Mouse (Mus musculus): Measurements from ENCODE around the gene Rdh16f1. TPM values are rescaled to one million over a fixed set of nuclear protein-coding genes. Genes with fewer than 3 reads are reported as not detected.
A peak's percentile ranks its signal among the peaks of the same experiment; 100 is the strongest.

The Rdh16f1 gene
- polyA plus RNA-seq, 1 experiment from 2014 or later = not detected

DNA sequence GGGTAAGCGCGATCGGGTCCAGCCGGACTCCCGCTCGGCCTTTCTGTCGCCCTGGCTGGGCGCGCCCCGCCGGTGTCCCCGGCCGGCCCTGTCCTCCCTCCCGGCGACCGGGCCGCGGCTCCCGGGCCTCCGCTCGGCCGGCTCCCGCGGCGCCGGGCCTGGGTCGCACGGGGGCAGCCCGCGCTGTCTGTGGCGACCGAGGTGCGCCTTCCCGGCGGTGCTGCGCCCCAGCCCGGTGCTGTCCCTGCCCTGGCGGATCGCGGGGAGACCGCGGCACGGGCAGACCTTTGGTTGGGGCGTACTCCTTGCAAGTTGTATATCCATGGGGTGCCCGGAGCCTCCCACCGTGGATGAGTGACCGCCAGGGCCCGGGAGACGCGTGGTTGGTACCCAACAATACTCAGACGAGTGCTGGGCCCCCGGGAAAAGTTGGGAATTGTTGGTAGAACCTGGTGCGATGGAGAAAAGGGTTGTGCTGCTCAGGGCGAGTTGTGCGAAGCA, 19.9 kb upstream of the Rdh16f1 start:
- peaks cover 35% of the 10 kb centered on the region for H3K36me3 ChIP-seq (ENCODE audit: control insufficient read depth, insufficient read depth, low read length)
- peak overlapping the region; percentile 95 for H3K4me3 ChIP-seq (ENCODE audit: low read depth, low read length)
- no peaks in the 10 kb centered on the region for H3K9me3 ChIP-seq (ENCODE audit: control insufficient read depth, low read length)
- peak overlapping the region; percentile 80 for H3K27ac ChIP-seq (replicated peaks; ENCODE audit: low read depth, low read length)
- peaks cover 8% of the 10 kb centered on the region; the same call in 1 of the 2 replicates for H3K4me1 ChIP-seq (ENCODE audit: control insufficient read depth, insufficient read depth, low read length)
- peak; percentile 67 for ATAC-seq (ENCODE audit: low read depth)
- under 1% methylated on average over 22 of the region's 55 CpGs for WGBS
- peak overlapping the region; percentile 89 for H3K4me2 ChIP-seq (ENCODE audit: low read depth, low read length)
- no peaks in the 10 kb centered on the region for H3K27me3 ChIP-seq (replicated peaks; ENCODE audit: control insufficient read depth, insufficient read depth, low read length)
- DNase-seq (ENCODE audit: low spot score) = no peak
- H3K9ac ChIP-seq (ENCODE audit: low read depth, low read length) = peak overlapping the region; percentile 98

DNA sequence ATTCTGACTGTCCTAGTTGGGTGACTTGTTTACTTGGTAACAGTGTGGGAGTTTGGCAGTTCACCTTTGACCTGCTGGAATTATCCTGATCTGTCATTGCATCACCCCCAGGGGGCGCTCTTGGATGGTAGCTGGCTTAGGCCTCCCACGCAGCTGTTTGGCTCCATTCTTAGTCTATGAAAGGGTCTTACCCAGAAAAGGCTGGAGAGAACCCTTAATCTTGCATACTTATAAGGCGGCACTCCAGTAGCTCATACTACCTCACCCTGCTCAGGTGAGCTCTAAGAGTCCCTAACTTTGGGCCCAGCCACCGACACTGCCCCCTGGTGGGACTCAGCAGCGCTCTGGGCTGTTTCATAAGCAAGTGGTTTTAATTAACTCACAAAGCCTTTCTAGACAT, 14.9 kb upstream of the Rdh16f1 start:
- DNase-seq (ENCODE audit: low spot score) (no peak), ATAC-seq (ENCODE audit: low read depth) (no peak)
- peaks cover 69% of the 10 kb centered on the region for H3K36me3 ChIP-seq (ENCODE audit: control insufficient read depth, insufficient read depth, low read length)

GRCm38 (mm10) chr10:127745886-127746285, 13.7 kb upstream of the Rdh16f1 start:
- no peak overlapping the region for H3K4me3 ChIP-seq (ENCODE audit: low read depth, low read length)
- H3K4me1 ChIP-seq (ENCODE audit: control insufficient read depth, insufficient read depth, low read length) = 0 out of 2 replicates have a peak, but pooled peaks cover under 1% of the 10 kb centered on the region
- DNase-seq (ENCODE audit: low spot score) = no peak
- H3K27ac ChIP-seq (replicated peaks; ENCODE audit: low read depth, low read length) = no peak overlapping the region
- peaks cover 69% of the 10 kb centered on the region for H3K36me3 ChIP-seq (ENCODE audit: control insufficient read depth, insufficient read depth, low read length)
- no peaks in the 10 kb centered on the region for H3K27me3 ChIP-seq (replicated peaks; ENCODE audit: control insufficient read depth, insufficient read depth, low read length)
- H3K9ac ChIP-seq (ENCODE audit: low read depth, low read length) = no peak overlapping the region
- H3K4me2 ChIP-seq (ENCODE audit: low read depth, low read length) = no peak overlapping the region
- H3K9me3 ChIP-seq (ENCODE audit: control insufficient read depth, low read length) = no peaks in the 10 kb centered on the region
- ATAC-seq (ENCODE audit: low read depth) = no peak
- WGBS = 64% methylated on average over 5 of the region's 5 CpGs

More for the DNA sequence above, 14.9 kb upstream of the Rdh16f1 start:
- H3K27ac ChIP-seq (replicated peaks; ENCODE audit: low read depth, low read length) = no peak overlapping the region
- 62% methylated on average over 5 of the region's 5 CpGs for WGBS
- no peaks in the 10 kb centered on the region for H3K27me3 ChIP-seq (replicated peaks; ENCODE audit: control insufficient read depth, insufficient read depth, low read length)
- H3K9me3 ChIP-seq (ENCODE audit: control insufficient read depth, low read length) = no peaks in the 10 kb centered on the region
- peaks cover 8% of the 10 kb centered on the region; the same call in 1 of the 2 replicates for H3K4me1 ChIP-seq (ENCODE audit: control insufficient read depth, insufficient read depth, low read length)
- no peak overlapping the region for H3K4me2 ChIP-seq (ENCODE audit: low read depth, low read length)
- H3K9ac ChIP-seq (ENCODE audit: low read depth, low read length) = no peak overlapping the region
- no peak overlapping the region for H3K4me3 ChIP-seq (ENCODE audit: low read depth, low read length)

GRCm38 (mm10) chr10:127747254-127747653, 12.3 kb upstream of the Rdh16f1 start:
- no peak for ATAC-seq (ENCODE audit: low read depth)
- DNase-seq (ENCODE audit: low spot score) = no peak
- Histone ChIP-seq H3K4me1 (ENCODE audit: control insufficient read depth, insufficient read depth, low read length) (no peaks in the 10 kb centered on the region), H3K9me3 (ENCODE audit: control insufficient read depth, low read length) (no peaks in the 10 kb centered on the region), H3K4me2 (ENCODE audit: low read depth, low read length) (no peak overlapping the region), H3K9ac (ENCODE audit: low read depth, low read length) (no peak overlapping the region), H3K27me3 (replicated peaks; ENCODE audit: control insufficient read depth, insufficient read depth, low read length) (no peaks in the 10 kb centered on the region), H3K27ac (replicated peaks; ENCODE audit: low read depth, low read length) (no peak overlapping the region), H3K36me3 (ENCODE audit: control insufficient read depth, insufficient read depth, low read length) (peaks cover 58% of the 10 kb centered on the region), H3K4me3 (ENCODE audit: low read depth, low read length) (no peak overlapping the region)
- WGBS = 81% methylated on average over 8 of the region's 8 CpGs

- peaks cover 41% of the 10 kb centered on the region for H3K36me3 ChIP-seq (ENCODE audit: control insufficient read depth, insufficient read depth, low read length)
- no peaks in the 10 kb centered on the region for H3K27me3 ChIP-seq (replicated peaks; ENCODE audit: control insufficient read depth, insufficient read depth, low read length)
- H3K4me3 ChIP-seq (ENCODE audit: low read depth, low read length) = no peak overlapping the region
- no peak overlapping the region for H3K9ac ChIP-seq (ENCODE audit: low read depth, low read length)
- H3K4me1 ChIP-seq (ENCODE audit: control insufficient read depth, insufficient read depth, low read length) = no peaks in the 10 kb centered on the region
- H3K27ac ChIP-seq (replicated peaks; ENCODE audit: low read depth, low read length) = no peak overlapping the region
- H3K9me3 ChIP-seq (ENCODE audit: control insufficient read depth, low read length) = no peaks in the 10 kb centered on the region
- 6% methylated on average over 7 of the region's 8 CpGs for WGBS
- DNase-seq (ENCODE audit: low spot score) (no peak), ATAC-seq (ENCODE audit: low read depth) (no peak)
- H3K4me2 ChIP-seq (ENCODE audit: low read depth, low read length) = peak overlapping the region; percentile 37; the same call in 1 of the 2 replicates
Observed at GRCm38 (mm10) chr10:127748847-127749612, 10.6 kb upstream of the Rdh16f1 start.

DNA sequence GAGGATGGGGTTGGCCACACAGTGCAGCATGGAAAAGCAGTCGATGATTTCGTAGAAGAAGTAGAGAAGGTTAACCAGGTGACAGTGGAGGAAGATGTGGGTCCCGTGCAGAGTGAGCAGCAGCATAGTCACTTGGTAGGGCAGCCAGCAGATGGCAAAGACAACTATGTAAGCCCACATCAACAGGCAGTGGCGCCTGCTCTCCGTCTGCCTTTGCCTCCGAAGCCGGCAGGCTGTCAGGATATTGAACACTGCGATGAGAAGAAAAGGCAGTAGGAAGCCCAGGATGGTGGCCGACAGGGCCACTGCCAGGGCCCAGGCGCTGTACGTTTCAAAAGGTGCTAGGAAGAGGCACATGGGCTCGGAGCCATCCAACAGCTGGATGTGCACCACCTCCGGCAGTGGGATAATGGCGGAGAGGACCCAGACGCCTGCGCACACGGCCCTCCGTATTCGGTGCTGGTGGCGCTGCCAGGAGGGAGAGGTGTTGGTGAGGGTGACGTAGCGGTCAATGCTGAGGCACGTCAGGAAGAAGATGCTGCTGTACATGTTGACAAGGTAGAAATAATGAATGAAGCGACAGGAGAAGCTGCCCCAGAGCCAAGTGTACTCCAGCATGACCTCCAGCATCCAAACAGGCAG, 9.3 kb upstream of the Rdh16f1 start:
- no peak overlapping the region; the same call in 1 of the 2 replicates for H3K9ac ChIP-seq (ENCODE audit: low read depth, low read length)
- ATAC-seq (ENCODE audit: low read depth) (no peak), DNase-seq (ENCODE audit: low spot score) (no peak)
- H3K4me3 ChIP-seq (ENCODE audit: low read depth, low read length) = no peak overlapping the region
- H3K4me2 ChIP-seq (ENCODE audit: low read depth, low read length) = peak overlapping the region; percentile 37
- H3K27ac ChIP-seq (replicated peaks; ENCODE audit: low read depth, low read length) = no peak overlapping the region
- peaks cover 28% of the 10 kb centered on the region for H3K36me3 ChIP-seq (ENCODE audit: control insufficient read depth, insufficient read depth, low read length)
- no peaks in the 10 kb centered on the region for H3K4me1 ChIP-seq (ENCODE audit: control insufficient read depth, insufficient read depth, low read length)
- H3K9me3 ChIP-seq (ENCODE audit: control insufficient read depth, low read length) = no peaks in the 10 kb centered on the region
- H3K27me3 ChIP-seq (replicated peaks; ENCODE audit: control insufficient read depth, insufficient read depth, low read length) = no peaks in the 10 kb centered on the region
- WGBS = 59% methylated on average over 24 of the region's 24 CpGs

- peaks cover 17% of the 10 kb centered on the region for H3K36me3 ChIP-seq (ENCODE audit: control insufficient read depth, insufficient read depth, low read length)
- 0 out of 2 replicates have a peak within 1 kb of the TSS, but pooled peaks have one; percentile 12 for H3K4me2 ChIP-seq (ENCODE audit: low read depth, low read length)
- WGBS = 37% methylated on average over 8 of the region's 8 CpGs
- no peak within 1 kb of the TSS for H3K27ac ChIP-seq (replicated peaks; ENCODE audit: low read depth, low read length)
- H3K4me1 ChIP-seq (ENCODE audit: control insufficient read depth, insufficient read depth, low read length) = no peaks in the 10 kb centered on the region
- no peaks in the 10 kb centered on the region for H3K9me3 ChIP-seq (ENCODE audit: control insufficient read depth, low read length)
- no peaks in the 10 kb centered on the region for H3K27me3 ChIP-seq (replicated peaks; ENCODE audit: control insufficient read depth, insufficient read depth, low read length)
- H3K4me3 ChIP-seq (ENCODE audit: low read depth, low read length) = no peak within 1 kb of the TSS
- DNase-seq (ENCODE audit: low spot score) (no peak), ATAC-seq (ENCODE audit: low read depth) (no peak)
- H3K9ac ChIP-seq (ENCODE audit: low read depth, low read length) = no peak within 1 kb of the TSS
Observed at GRCm38 (mm10) chr10:127751548-127751947, 8.0 kb upstream of the Rdh16f1 start, which contains the start of gene Gpr182. Gpr182 (minus strand) TSS chr10:127751732.

GRCm38 (mm10) chr10:127754566-127755166, 4.9 kb upstream of the Rdh16f1 start:
- ATAC-seq (ENCODE audit: low read depth) (no peak), DNase-seq (ENCODE audit: low spot score) (no peak)
- Histone ChIP-seq H3K4me2 (ENCODE audit: low read depth, low read length) (no peak overlapping the region), H3K4me3 (ENCODE audit: low read depth, low read length) (no peak overlapping the region), H3K9me3 (ENCODE audit: control insufficient read depth, low read length) (no peaks in the 10 kb centered on the region), H3K27ac (replicated peaks; ENCODE audit: low read depth, low read length) (no peak overlapping the region), H3K27me3 (replicated peaks; ENCODE audit: control insufficient read depth, insufficient read depth, low read length) (no peaks in the 10 kb centered on the region), H3K4me1 (ENCODE audit: control insufficient read depth, insufficient read depth, low read length) (no peaks in the 10 kb centered on the region), H3K9ac (ENCODE audit: low read depth, low read length) (no peak overlapping the region), H3K36me3 (ENCODE audit: control insufficient read depth, insufficient read depth, low read length) (no peaks in the 10 kb centered on the region)
- WGBS = 55% methylated on average over 6 of the region's 6 CpGs
